Comparison of ENCODE assay signal across 9 mouse cellular contexts in the genomic region with DNA sequence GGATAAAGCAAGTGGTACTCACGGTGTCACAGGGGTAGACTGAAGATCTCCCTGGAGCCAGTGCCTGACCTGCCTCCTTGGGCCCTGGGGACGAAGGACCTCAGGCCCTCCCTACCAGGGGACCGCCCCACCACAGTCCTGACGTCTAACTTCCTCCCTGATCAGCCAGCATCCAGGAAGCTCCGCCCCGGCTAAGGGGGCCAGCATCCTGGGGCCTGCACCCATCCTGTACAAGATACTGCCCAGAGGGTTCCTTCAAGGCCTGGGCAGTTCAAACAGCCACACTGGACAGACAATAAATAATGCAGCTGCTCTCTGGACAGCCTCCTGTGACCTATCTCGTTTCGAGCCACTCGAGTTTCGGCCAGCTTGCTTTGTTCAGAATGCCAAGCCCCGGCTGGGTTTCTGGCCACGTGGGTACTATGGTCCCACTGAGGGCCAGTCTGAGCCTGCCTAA.
DNase-seq lines count a peak whose midpoint lies in the region; ATAC-seq lines count a peak whose summit lies in the region.
"Had no signal": no experiment of that assay in that cellular context is flagged by ENCODE, and none has a peak within 500 bp of the region (broad histone marks: within the 10 kb centered on the region; RNA-seq: fewer than 3 reads in every experiment).

No protein-coding gene starts in this region.

- peak; percentile 82 for ATAC-seq in CD4-positive, CD25-positive, alpha-beta regulatory T cell, adult 4 months

- DNase-seq in adrenal gland, postnatal 10 days: peak; percentile 47
- DNase-seq in adrenal gland, adult 8-10 months: no peak
- DNase-seq in induced T-regulatory cell, adult 2 months (ENCODE audit: low read depth): peak; percentile 61
- DNase-seq in lung, postnatal 4 days: peak; percentile 63 to 64
- DNase-seq in frontal cortex, postnatal 14 days (ENCODE audit: low spot score in 2 of 2): no peak
- no peak for DNase-seq in frontal cortex, postnatal 36 days (ENCODE audit: low spot score in 2 of 2)
- DNase-seq in layer of hippocampus, postnatal 36 days: no peak
- DNase-seq: lung, embryonic 14.5 days had no signal

Comparison
In these comparisons a context has a peak if more than half of its experiments do, and no peak if none do; other contexts are left out.
1. DNase-seq: peak in adrenal gland, postnatal 10 days (single experiment), induced T-regulatory cell, adult 2 months (single experiment) and lung, postnatal 4 days (2 of 2); none in adrenal gland, adult 8-10 months (single experiment), frontal cortex, postnatal 14 days (0 of 2), frontal cortex, postnatal 36 days (0 of 2) and layer of hippocampus, postnatal 36 days (0 of 2).